Comparison of ENCODE assay signal across 20 mouse cellular contexts in genomic region chr13:40569461-40569860, GRCm38 (mm10).
"Had no signal": no experiment of that assay in that cellular context is flagged by ENCODE, and none has a peak within 500 bp of the region (broad histone marks: within the 10 kb centered on the region; RNA-seq: fewer than 3 reads in every experiment).

No protein-coding gene starts in this region.

- H3K27ac ChIP-seq: lung, embryonic 15.5 days; midbrain, embryonic 10.5 days; midbrain, embryonic 12.5 days; neural tube, embryonic 13.5 days; neural tube, embryonic 15.5 days had no signal

- H3K9ac ChIP-seq: lung, embryonic 15.5 days; midbrain, embryonic 12.5 days; neural tube, embryonic 13.5 days; neural tube, embryonic 15.5 days had no signal

- H3K4me2 ChIP-seq: lung, embryonic 15.5 days; midbrain, embryonic 12.5 days; neural tube, embryonic 13.5 days; neural tube, embryonic 15.5 days had no signal

- DNase-seq: lung, adult 2 months; lung, postnatal 14 days; lung, postnatal 4 days; midbrain, embryonic 14.5 days; retina, postnatal 1 day; right cerebral cortex, adult 18-20 months; right cerebral cortex, postnatal 25 days; right cerebral cortex, postnatal 4 days; spleen, adult 18-20 months; thymus, adult 18-20 months; thymus, postnatal 14 days; thymus, postnatal 36 days had no signal

- H3K4me1 ChIP-seq: lung, embryonic 15.5 days; midbrain, embryonic 10.5 days; midbrain, embryonic 12.5 days; neural tube, embryonic 13.5 days; neural tube, embryonic 15.5 days had no signal

- ATAC-seq: lung, postnatal 0 days; midbrain, embryonic 16.5 days had no signal

- H3K36me3 ChIP-seq: lung, embryonic 15.5 days; midbrain, embryonic 10.5 days; midbrain, embryonic 12.5 days; neural tube, embryonic 13.5 days; neural tube, embryonic 15.5 days had no signal

- H3K4me3 ChIP-seq: lung, embryonic 15.5 days; midbrain, embryonic 10.5 days; midbrain, embryonic 12.5 days; myocyte; neural tube, embryonic 13.5 days; neural tube, embryonic 15.5 days had no signal

- H3K9me3 ChIP-seq: lung, embryonic 15.5 days; midbrain, embryonic 10.5 days; midbrain, embryonic 12.5 days; neural tube, embryonic 13.5 days; neural tube, embryonic 15.5 days had no signal

- H3K27me3 ChIP-seq: lung, embryonic 15.5 days; midbrain, embryonic 12.5 days; neural tube, embryonic 13.5 days; neural tube, embryonic 15.5 days had no signal
